Mouse (Mus musculus) CH12.LX (cell line): ENCODE data around the gene Smyd3. TPM values are rescaled to one million over a fixed set of nuclear protein-coding genes. Genes with fewer than 3 reads are reported as not detected.

Experiments
- DNase-seq: peaks from one replicate; pipeline ENCODE4 v3.0.0-alpha.2; 2013; ENCODE audit errors: extremely low read depth
- H3K27ac ChIP-seq: 2 replicates; pipeline ENCODE4 v1.5.1; 2012; ENCODE audit warnings: low read depth, mild to moderate bottlenecking, control low read depth, moderate library complexity; ENCODE audit not compliant: insufficient read depth
- H3K27me3 ChIP-seq: replicated peaks from 2 replicates; pipeline ENCODE3; 2012; ENCODE audit warnings: inconsistent platforms
- H3K36me3 ChIP-seq, 2 experiments: replicated peaks in 1 of 2; 2 replicates each; pipeline versions ENCODE3 to v1.6.1; 2012; ENCODE audit warnings: inconsistent platforms in 1 of 2, low read length in 1 of 2, mild to moderate bottlenecking in 1 of 2, mixed read lengths in 1 of 2, moderate library complexity in 1 of 2; ENCODE audit not compliant: control insufficient read depth in 1 of 2, insufficient read depth in 1 of 2
- H3K4me1 ChIP-seq, 2 experiments: 2 replicates each; pipeline ENCODE4 v1.6.1; 2012; ENCODE audit warnings: inconsistent platforms in 1 of 2, moderate library complexity in 1 of 2; ENCODE audit not compliant: insufficient read depth in 2 of 2, control insufficient read depth in 1 of 2
- H3K4me2 ChIP-seq: 2 replicates; pipeline ENCODE4 v1.6.1; 2012; ENCODE audit warnings: low read depth, mild to moderate bottlenecking, control low read depth; ENCODE audit not compliant: poor library complexity, insufficient read depth, severe bottlenecking
- H3K4me3 ChIP-seq, 3 experiments: fragments of 150-350 bp in 1 of 3; sonication (generic) in 1 of 3; replicated peaks in 1 of 3; 2 replicates each; pipeline versions ENCODE3 to v1.5.1; 2011 to 2012; ENCODE audit warnings: low read depth in 2 of 3, low read length in 2 of 3, mild to moderate bottlenecking in 2 of 3, moderate library complexity in 2 of 3, control low read depth in 1 of 3, improper control_type of control experiment in 1 of 3, inconsistent platforms in 1 of 3, mixed read lengths in 1 of 3; ENCODE audit not compliant: poor library complexity in 1 of 3
- H3K79me2 ChIP-seq: replicated peaks from 2 replicates; pipeline ENCODE4 v1.6.1; 2012; ENCODE audit warnings: mild to moderate bottlenecking, moderate library complexity; ENCODE audit not compliant: control insufficient read depth, poor library complexity, insufficient read depth, severe bottlenecking; ENCODE audit errors: extremely low read depth
- H3K9ac ChIP-seq: 2 replicates; pipeline ENCODE4 v1.6.1; 2012; ENCODE audit warnings: low read depth, mild to moderate bottlenecking, control low read depth, moderate library complexity; ENCODE audit not compliant: insufficient read depth
- H3K9me3 ChIP-seq: replicated peaks from 2 replicates; pipeline ENCODE3; 2012; ENCODE audit warnings: low read length, inconsistent platforms, mixed read lengths
- CTCF ChIP-seq, 2 experiments: IDR thresholded peaks in 1 of 2; conservative IDR thresholded peaks in 1 of 2; 2 replicates each; pipeline ENCODE4 v1.5.1; 2011 to 2012; ENCODE audit warnings: low read depth in 2 of 2, low read length in 2 of 2, improper control_type of control experiment in 1 of 2, inconsistent platforms in 1 of 2, mild to moderate bottlenecking in 1 of 2, moderate library complexity in 1 of 2
- E2F4 ChIP-seq: IDR thresholded peaks from 2 replicates; pipeline ENCODE4 v1.6.1; 2011; ENCODE audit warnings: low read depth, low read length, improper control_type of control experiment; ENCODE audit not compliant: insufficient replicate concordance
- EP300 ChIP-seq: IDR thresholded peaks from 2 replicates; pipeline ENCODE4 v1.6.1; 2011; ENCODE audit warnings: low read length, improper control_type of control experiment
- GABPA ChIP-seq: IDR thresholded peaks from 2 replicates; pipeline ENCODE4 v1.6.1; 2012; ENCODE audit warnings: low read depth, low read length, improper control_type of control experiment, inconsistent platforms; ENCODE audit not compliant: insufficient replicate concordance
- JUN ChIP-seq: IDR thresholded peaks from 2 replicates; pipeline ENCODE4 v1.6.1; 2011; ENCODE audit warnings: low read depth, mild to moderate bottlenecking, low read length, improper control_type of control experiment, moderate library complexity; ENCODE audit not compliant: insufficient read depth
- JUND ChIP-seq: conservative IDR thresholded peaks from 2 replicates; pipeline ENCODE4 v1.6.1; 2011; ENCODE audit warnings: low read depth, low read length, improper control_type of control experiment
- KAT2A ChIP-seq: IDR thresholded peaks from 2 replicates; pipeline ENCODE4 v1.6.1; 2012; ENCODE audit warnings: low read length, improper control_type of control experiment, inconsistent platforms; ENCODE audit not compliant: insufficient replicate concordance
- MAFK ChIP-seq: IDR thresholded peaks from 2 replicates; pipeline ENCODE4 v1.6.1; 2011; ENCODE audit warnings: low read length, improper control_type of control experiment; ENCODE audit not compliant: insufficient replicate concordance
- MAZ ChIP-seq: IDR thresholded peaks from 2 replicates; pipeline ENCODE4 v1.6.1; 2012; ENCODE audit warnings: low read depth, mild to moderate bottlenecking, inconsistent platforms, low read length, improper control_type of control experiment, moderate library complexity
- MYC ChIP-seq: IDR thresholded peaks from 2 replicates; pipeline ENCODE4 v1.6.1; 2011; ENCODE audit warnings: low read depth, mild to moderate bottlenecking, improper control_type of control experiment, low read length
- NELFE ChIP-seq: IDR thresholded peaks from 2 replicates; pipeline ENCODE4 v1.6.1; 2011; ENCODE audit warnings: low read depth, low read length, improper control_type of control experiment
- NRF1 ChIP-seq: IDR thresholded peaks from 2 replicates; pipeline ENCODE4 v1.6.1; 2014; ENCODE audit warnings: low read depth, mild to moderate bottlenecking, inconsistent platforms, low read length, improper control_type of control experiment, moderate library complexity
- POLR2AphosphoS2 ChIP-seq: IDR thresholded peaks from 2 replicates; pipeline ENCODE4 v1.6.1; 2011; ENCODE audit warnings: low read depth, low read length, improper control_type of control experiment
- RAD21 ChIP-seq: IDR thresholded peaks from 2 replicates; pipeline ENCODE4 v1.6.1; 2011; ENCODE audit warnings: low read depth, mild to moderate bottlenecking, low read length, improper control_type of control experiment, moderate library complexity
- RCOR1 ChIP-seq: conservative IDR thresholded peaks from 2 replicates; pipeline ENCODE4 v1.6.1; 2012; ENCODE audit warnings: low read depth, mild to moderate bottlenecking, inconsistent platforms, low read length, improper control_type of control experiment
- SIN3A ChIP-seq: IDR thresholded peaks from 2 replicates; pipeline ENCODE4 v1.6.1; 2012; ENCODE audit warnings: low read length, improper control_type of control experiment, inconsistent platforms
- SMC3 ChIP-seq: IDR thresholded peaks from 2 replicates; pipeline ENCODE4 v1.6.1; 2011; ENCODE audit warnings: low read depth, low read length, improper control_type of control experiment
- USF2 ChIP-seq: conservative IDR thresholded peaks from 2 replicates; pipeline ENCODE4 v1.6.1; 2011; ENCODE audit warnings: low read depth, low read length, improper control_type of control experiment
- ZC3H11A ChIP-seq: IDR thresholded peaks from 2 replicates; pipeline ENCODE4 v1.6.1; 2012; ENCODE audit warnings: low read depth, mild to moderate bottlenecking, inconsistent platforms, low read length, improper control_type of control experiment
- ZKSCAN1 ChIP-seq: IDR thresholded peaks from 2 replicates; pipeline ENCODE4 v1.6.1; 2012; ENCODE audit warnings: low read depth, inconsistent platforms, low read length, improper control_type of control experiment, borderline replicate concordance
- ZNF384 ChIP-seq: IDR thresholded peaks from 2 replicates; pipeline ENCODE4 v1.6.1; 2012; ENCODE audit warnings: low read depth, low read length, improper control_type of control experiment, inconsistent platforms
- dilution Hi-C: fragments of 300-500 bp; cut with MboI; formaldehyde crosslinking; loops from 2 replicates; pipeline ENCODE4 v1.14.3; 2020; ENCODE audit warnings: low sequenced_read_pairs; ENCODE audit not compliant: extremely low pct_unique_long_range_greater_than_20kb, extremely low pct_ligation_motif_present
- in situ Hi-C: fragments of 300-500 bp; cut with MboI; formaldehyde crosslinking; loops from 3 replicates; pipeline ENCODE4 v1.14.3; 2019; ENCODE audit warnings: low sequenced_read_pairs, low pct_ligation_motif_present, low pct_unique_long_range_greater_than_20kb, mixed read lengths
- polyA plus RNA-seq: library from polyadenylated mRNA; unstranded; fragments of >175 nt; gene quantifications from 2 replicates; pipeline ENCODE4 v1.2.1, GENCODE M21; 2012; ENCODE audit warnings: low read depth; ENCODE audit not compliant: insufficient read length
- total RNA-seq, 2 experiments: library from RNA; depleted of rRNA; stranded (reverse); fragments of 300-350 nt in 1 of 2; fragments of >200 nt in 1 of 2; gene quantifications; 2 replicates each; pipeline ENCODE4 v1.2.3; 2012 to 2014

Gene Smyd3
- total and polyA plus RNA-seq, 3 experiments: 11.4 to 12.5 (median 11.8) TPM

GRCm38 (mm10) chr1:179096323-179096722 lies 421.5 kb downstream of the Smyd3 start:
- Histone ChIP-seq H3K36me3 (peaks cover 0 to 15% of the 10 kb centered on the region in 2 experiments), H3K4me2 (no peak overlapping the region), H3K27ac (no peak overlapping the region), H3K79me2 (no peaks in the 10 kb centered on the region), H3K27me3 (no peaks in the 10 kb centered on the region), H3K9me3 (no peaks in the 10 kb centered on the region), H3K9ac (no peak overlapping the region), H3K4me3 (no peak overlapping the region), H3K4me1 (no peaks in the 10 kb centered on the region)
- TF ChIP-seq KAT2A (no peak), NELFE (no peak), MAFK (no peak), SMC3 (no peak), RAD21 (no peak), GABPA (no peak), JUN (no peak), ZC3H11A (no peak), SIN3A (no peak), NRF1 (no peak), ZKSCAN1 (no peak), ZNF384 (no peak), EP300 (no peak), USF2 (no peak)
- DNase-seq: no peak
- dilution Hi-C loops: no loop called here
- in situ Hi-C loops: no loop called here

- Histone ChIP-seq H3K27ac (no peak overlapping the region), H3K27me3 (no peaks in the 10 kb centered on the region), H3K4me1 (no peaks in the 10 kb centered on the region), H3K79me2 (no peaks in the 10 kb centered on the region), H3K36me3 (peaks cover 0 to 18% of the 10 kb centered on the region in 2 experiments), H3K9ac (no peak overlapping the region), H3K4me3 (no peak overlapping the region), H3K4me2 (no peak overlapping the region), H3K9me3 (peaks cover 3% of the 10 kb centered on the region)
- in situ Hi-C loops (no loop called here), dilution Hi-C loops (no loop called here)
- DNase-seq: no peak
- TF ChIP-seq E2F4: no peak
- no peak for TF ChIP-seq POLR2AphosphoS2
- no peak for TF ChIP-seq MYC
- no peak for TF ChIP-seq ZC3H11A
- TF ChIP-seq MAZ: no peak
- no peak for TF ChIP-seq CTCF (conservative IDR thresholded peaks at IDR 0.05 in 1 of 2, IDR thresholded peaks at IDR 0.05 in 1 of 2; ENCODE audit: low read depth in 2 of 2, low read length in 2 of 2)
- TF ChIP-seq RCOR1: no peak
- TF ChIP-seq JUN: no peak
- no peak for TF ChIP-seq JUND
These were observed 428.7 kb downstream of the Smyd3 start for GRCm38 (mm10) chr1:179089174-179089573.
